Mouse (Mus musculus) neutrophil, adult 5-6 weeks (primary cell): ENCODE data around the gene Hsd17b14. TPM values are rescaled to one million over a fixed set of nuclear protein-coding genes. Genes with fewer than 3 reads are reported as not detected.

Experiments used
- ATAC-seq: fragments of 151-379, 151-347 bp; 2 replicates; pipeline ENCODE4 v1.8.0; 2017; ENCODE audit warnings: mild to moderate bottlenecking, moderate TSS enrichment; ENCODE audit not compliant: insufficient number of reproducible peaks, poor library complexity, low FRiP score, severe bottlenecking; ENCODE audit errors: extremely low read depth
- total RNA-seq: library from RNA; stranded (forward); fragments of 200-1000 nt; gene quantifications from 2 replicates; pipeline ENCODE4 v1.2.3, GENCODE M21; 2017

Gene Hsd17b14
- total RNA-seq, 1 experiment from 2014 or later = not detected

DNA sequence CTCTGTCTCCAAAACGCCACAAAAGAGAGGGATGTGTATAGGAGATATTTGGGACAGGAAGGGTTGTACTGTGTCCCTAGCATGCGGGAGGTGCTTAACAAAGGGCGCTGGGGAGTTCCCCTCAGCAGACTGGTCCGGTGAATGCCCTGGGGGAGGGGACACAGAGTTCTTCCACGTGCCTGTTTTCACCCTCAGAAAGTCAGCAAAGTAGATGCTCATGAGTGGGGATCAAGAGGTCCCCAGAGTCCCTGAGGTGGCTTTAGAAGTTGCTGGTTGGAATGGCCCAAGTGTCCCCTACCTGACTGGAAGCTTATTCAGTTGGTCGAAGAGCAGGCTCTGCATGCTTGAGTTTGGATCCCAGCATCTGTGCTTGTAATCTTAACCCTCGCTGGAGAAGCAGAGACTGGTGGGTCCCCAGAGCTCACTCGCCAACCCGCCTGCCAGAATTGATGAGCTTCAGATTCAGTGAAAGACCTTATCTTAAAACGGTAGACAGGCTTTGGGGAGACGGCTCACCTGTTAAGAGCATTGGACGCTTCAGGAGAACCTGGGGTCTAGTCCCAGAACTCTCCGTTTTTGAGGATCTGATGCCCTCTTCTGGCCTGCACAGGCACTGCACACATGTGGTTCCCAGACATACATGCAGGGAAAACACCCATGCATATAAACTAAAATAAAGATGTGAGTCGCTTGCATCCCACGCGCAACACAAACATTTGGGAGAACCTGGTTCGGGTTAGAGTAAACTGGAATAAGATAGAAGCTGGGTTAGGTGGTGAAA lies 6.3 kb downstream of the Hsd17b14 start:
- peak; percentile 83 for ATAC-seq

DNA sequence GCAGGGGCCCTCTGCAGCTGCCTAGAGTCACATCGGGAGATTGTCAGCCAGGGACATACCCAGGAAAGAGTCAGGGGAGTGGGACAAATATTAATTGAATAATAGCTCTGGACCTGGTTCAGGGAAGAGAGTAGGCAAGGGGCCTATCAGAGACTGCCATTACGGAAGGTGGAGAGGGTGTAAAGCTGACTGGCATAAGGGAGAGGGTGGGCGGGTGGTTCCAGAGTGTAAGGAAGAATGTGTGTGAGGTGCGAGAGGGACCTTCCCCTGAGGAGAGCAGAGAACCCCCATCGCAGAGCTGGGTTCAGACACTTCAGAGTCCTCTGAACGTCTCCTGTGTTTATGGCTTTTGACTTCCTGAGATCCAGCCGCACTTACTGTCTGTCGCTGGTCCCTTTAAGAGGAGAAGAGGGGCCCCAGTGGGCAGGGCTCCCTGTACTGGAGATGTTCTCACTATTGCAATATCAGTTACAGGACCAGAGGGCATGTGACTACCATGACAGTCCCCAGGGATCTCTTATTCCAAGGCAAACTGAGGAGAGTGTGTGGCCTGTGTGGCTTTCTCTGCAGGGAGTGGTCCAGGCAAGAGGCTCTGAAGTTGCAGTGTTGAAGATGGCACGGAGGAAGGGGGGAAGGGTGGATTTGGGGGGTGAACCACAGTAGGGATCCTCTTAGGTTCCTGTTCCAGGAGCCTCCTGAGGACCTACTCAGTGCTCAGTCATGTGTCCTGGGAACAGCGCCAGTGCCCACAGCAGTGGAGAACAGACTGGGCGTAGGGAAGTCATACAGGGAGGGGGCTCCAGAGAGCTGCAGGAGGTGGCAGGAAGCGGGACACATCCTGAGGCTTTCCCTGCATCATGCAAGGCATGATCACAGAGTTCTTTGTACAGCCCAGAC lies 7.2 kb downstream of the Hsd17b14 start:
- no peak for ATAC-seq

DNA sequence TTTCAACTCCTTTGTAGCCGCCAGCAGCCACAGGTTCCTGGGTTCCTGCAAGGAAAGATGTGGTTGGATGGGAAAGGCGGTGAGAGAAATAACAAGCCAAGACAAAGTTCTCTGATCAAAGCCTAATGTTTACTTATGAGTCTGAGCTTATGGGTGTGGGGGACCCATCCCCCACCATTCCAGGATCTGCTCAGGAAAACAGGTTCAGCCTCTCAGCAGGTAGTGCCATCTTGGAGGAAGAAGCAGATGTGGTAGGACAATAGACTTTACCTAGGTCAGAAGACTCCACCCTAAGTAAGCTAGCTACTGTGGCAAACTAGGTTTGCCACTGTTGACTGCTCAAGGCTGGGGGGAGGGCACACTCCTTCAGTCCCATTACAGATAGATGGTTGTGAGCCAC lies 10.1 kb downstream of the Hsd17b14 start:
- no peak for ATAC-seq

DNA sequence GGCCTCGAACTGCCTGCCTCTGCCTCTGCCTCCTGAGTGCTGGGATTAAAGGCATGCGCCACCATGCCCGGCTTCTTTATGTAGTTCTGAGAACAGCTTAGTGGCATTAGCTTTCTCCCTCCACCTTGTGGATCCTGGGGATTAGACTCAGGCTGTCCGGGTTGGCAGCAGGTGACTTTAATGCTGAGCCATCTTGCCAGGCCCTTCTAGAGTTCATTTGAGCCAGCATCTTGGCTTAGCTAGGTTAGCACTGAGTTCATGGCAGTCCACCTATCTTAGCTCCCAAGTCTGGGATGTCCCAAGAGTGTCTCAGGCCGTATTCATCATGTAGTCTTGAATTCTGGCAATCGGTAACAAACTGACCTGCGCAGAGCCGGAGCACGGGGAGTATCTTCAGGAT lies 10.8 kb downstream of the Hsd17b14 start:
- no peak for ATAC-seq

DNA sequence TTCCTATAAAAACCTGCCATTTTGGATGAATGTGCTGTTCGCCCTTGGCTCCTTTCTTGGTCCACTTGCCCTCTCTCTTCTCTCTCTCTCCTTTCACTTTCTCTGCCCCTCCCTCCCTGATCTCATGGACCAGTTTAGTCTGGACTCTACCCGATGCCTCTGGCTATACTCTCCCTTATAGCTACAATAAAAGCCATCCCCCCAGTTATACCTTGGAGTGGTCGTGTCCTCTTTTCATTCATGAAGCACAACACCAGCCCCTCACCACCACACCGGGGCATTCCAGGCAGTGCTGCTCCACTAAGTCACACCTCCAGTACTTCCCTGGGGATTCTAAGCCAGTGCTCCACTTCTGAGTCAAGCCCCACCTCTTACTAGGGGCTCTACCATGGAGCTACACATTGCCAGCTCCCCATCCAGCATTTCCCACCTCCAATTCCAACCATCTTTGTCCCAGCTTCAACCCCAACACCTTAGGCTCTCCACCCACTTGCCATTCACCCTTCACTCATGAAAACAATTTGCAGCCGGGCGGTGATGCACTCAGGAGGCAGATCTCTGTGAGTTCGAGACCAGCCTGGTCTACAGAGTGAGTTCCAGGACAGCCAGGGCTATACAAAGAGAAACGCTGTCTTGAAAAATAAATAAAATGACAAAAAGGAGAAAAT lies 12.6 kb downstream of the Hsd17b14 start:
- ATAC-seq = no peak

DNA sequence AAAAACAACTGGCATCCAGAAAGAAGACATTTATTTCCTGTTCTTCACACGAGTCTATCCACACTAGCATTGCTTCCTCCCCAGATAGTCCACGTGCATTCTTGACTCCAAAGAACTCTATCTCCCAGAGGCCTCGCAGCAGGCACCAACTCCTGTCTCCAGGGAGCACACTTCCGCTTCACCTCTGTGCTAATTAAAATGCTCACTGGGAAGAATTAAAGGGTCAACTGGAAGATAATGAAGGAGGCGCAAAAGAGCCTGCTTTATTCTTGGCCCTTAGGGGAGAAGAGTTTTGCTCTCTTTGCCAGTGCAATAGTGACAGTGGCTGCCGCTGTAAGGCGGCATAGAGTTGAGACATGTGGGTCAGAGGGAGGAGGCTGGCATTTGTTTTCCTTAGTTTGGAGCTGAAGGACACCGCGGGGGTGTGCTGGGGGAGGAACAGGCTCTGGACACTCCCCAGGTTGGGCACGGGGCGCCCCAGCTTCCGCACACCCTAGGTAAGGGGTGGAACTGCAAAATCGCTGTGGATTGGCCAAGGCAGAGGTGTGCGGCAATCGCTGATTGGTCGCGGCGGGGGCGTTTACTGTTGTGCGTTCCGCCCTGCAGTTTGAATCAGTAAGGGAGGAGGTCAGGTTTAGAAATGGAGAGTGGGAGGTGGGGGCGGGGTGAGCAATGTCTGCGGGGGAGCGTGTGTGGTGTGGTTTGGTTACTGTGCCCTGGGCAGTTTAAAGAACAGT lies 13.3 kb downstream of the Hsd17b14 start:
- ATAC-seq = peak; percentile 92

DNA sequence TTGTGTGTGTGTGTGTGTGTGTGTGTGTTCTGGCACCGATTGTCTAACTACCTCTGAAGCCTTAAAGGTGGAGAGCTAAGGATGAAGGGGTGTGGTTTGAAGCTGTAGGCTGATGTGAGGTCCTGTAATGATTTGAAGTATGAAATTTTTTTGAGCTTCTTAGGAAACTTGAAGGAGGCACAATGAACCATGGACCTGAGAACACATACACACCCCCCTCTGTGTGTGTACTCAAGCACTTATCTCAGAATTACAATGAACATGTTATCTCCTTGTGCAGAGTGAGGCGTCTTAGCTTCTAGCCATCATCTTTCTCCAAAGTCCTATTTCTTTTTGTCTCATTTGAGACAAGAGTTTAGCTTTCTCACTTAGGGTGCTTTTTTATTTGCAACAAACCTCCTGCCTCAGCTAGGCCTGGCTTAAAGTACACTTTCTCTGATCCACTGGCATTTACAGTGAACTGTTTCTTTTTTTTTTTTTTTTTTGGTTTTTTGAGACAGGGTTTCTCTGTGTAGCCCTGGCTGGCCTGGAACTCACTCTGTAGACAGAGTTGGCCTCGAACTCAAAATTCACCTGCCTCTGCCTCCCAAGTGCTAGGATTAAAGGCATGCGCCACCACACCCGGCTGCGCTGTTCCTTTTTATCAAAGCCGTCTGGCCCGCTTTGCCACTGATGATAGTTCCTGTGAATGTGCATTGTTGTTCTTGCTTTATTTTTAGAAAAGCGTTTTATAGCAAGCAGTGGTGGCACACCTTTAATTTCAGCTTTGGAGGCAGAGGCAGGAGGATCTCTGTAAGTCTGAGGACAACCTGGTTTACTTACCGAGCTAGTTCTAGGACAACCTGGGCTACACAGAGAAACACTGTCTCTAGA lies 14.1 kb downstream of the Hsd17b14 start:
- no peak for ATAC-seq

DNA sequence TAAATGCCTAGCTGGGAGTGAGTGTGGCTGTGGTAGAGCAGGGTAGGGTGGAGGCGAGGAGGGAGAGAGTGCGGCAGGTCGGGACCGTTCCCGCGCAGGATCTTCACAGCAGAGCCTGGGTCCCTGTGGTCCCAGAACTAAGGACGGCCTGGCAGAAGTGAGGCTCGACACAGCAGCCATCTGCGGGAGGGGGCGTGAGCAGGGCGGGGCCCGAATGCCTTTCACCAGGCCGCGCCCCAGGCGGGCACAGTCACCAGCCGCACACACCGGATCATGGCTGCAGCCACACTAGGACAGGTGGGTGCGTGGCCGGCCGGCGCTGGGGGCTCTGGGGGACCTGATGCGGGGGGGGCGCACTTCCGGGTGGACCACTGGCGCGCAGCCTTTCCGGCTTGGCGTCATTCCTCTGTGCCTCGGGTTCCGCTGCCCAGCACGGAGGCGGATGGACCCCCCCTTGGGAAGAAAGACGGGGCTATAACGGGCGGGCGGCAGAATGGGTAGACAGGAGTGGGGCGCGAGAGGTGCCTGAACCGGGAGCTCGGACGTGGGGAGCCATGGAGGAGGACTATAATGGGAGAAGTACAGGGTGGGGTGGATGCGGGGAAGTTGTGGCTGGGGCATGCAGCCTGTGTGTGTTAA lies 15.5 kb downstream of the Hsd17b14 start, which contains the start of gene Bcat2:
Bcat2 (plus strand) TSS at position 51 of the 639 bp plus-strand sequence.
- ATAC-seq = peak; percentile 66

DNA sequence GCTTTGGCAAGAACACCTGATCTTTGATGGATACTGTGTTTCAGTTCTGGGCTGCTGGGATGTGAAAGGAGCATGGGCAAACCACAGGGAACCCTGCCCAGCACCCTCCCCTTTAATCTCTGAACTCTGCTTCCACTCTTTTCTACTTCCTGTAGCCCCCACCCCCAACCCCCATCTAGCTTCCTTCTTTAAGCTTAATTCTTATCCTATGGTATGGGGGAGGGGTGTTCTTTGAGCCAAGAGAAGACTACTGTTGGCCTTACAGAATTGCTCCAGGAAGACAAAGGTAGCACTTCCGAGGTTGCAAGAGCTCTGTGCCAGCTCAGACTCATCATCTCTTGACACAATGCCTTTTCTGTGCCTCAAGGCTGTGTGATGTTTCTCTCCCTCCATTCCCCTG lies 17.3 kb downstream of the Hsd17b14 start:
- ATAC-seq = no peak

DNA sequence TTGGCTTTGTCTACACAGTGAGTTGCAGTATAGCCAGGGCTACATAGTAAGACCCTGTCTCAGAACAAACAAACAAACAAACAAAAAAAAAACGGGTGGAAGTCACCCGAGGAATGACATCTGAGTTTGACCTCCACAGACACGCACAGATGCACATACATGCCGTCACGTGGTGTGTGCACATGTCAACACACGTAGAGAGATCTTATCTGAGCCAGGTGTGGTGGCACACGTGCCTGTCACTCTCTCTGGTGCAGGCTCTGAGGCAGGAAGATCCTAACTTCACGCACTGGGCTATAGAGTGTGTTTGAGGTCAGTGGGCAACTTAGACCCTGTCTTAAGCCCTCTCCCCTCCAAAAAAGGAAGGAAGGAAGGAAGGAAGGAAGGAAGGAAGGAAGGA lies 19.3 kb downstream of the Hsd17b14 start:
- ATAC-seq = no peak

DNA sequence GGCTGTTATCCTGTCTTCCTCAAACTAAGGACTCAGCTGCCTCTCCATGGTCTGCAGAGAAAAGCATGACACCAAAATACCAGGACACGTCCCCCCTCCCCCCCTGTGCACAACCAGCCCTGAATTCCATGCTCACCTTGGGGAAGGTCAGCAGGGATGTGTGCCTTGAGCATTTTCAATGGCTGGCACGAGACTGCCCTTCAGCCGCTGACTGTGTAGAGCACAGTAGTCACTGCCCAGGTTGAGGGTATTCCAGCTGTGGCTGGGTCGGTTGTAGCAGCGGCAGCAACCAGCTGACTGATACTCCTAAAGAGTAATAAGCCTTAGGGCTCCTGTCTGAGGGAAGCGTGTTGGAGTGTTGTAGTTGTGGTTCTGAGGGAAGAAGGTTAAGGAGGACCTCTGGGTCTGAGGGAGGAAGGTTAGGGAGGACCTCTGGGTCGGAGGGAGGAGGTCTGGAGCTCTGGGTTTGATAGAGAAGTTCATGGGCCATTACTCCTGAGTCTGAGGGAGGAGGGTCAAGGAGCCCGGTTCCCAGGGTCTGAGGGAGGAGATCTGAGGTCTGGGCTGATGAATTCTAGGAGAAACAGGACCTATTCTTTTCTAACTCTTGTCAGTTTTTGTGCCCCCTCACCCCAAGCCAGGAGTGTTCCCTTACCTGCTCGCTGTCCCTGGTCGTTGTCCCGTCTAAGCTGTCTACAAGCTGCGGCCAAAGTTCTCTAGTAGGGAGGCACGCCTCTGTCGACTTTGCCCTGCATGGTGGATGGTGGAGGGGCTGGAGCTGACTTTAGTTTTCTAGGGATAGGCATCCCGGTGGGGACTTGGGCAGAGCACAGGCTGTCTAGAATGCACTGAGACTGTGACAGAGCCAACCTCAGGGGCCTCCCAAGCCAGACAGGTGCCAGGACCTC lies 20.0 kb downstream of the Hsd17b14 start:
- ATAC-seq = no peak

DNA sequence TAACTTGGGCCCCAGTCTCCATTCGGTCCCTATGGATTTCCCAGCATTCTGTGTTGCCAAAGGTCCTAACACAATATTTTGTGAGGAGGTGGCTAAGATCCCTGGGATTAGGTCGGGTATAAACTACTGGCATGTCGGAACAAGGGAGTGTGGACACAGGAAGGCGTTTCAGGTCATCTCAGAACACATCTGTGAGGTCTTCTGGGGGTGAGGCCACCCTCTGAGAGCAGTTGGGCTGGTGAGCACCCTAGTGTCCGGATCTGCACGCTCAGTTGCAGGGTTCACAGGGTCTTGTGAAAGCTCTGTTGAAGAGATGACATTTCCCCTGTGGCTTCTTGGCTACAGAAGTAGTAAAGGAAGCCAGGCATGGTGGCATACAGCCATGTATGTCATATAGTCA lies 31.2 kb downstream of the Hsd17b14 start:
- no peak for ATAC-seq

DNA sequence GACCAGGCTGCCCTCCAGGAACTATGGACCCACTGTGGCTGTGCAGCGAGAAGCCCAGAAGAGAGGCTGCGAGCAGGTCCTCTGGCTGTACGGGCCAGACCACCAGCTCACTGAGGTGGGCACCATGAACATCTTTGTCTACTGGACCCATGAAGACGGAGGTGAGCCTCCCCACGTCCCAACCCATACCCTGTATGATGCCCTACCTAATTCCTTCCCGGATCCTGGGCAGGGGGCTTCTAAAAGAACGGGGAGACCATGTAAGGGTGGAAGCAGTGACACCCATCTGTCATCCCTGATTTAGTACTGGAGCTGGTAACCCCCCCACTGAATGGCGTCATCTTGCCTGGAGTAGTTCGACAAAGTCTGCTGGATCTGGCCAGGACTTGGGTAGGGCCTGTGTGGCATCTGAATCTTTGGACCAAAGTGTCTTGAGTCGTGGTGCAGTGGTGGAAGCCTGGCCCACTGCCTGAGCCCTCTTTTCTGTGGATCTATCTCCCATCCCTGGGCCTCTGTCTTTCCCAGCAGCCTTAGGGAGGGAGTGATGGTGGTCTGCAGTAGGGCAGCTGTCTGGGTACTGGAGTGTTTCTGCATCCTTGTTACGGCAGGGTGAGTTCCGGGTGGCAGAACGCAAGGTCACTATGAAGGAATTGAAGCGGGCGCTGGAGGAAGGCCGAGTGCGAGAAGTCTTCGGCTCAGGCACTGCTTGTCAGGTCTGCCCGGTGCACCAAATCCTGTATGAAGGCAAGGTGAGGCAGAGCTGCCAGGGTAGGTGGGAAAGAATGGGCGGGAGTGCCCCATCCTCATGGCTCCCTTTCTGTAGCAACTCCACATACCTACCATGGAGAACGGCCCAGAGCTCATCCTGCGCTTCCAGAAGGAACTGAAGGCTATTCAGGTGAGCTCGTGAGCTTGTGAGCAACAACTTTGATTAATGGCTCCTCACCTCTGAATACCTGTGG lies 33.2 kb downstream of the Hsd17b14 start:
- no peak for ATAC-seq

DNA sequence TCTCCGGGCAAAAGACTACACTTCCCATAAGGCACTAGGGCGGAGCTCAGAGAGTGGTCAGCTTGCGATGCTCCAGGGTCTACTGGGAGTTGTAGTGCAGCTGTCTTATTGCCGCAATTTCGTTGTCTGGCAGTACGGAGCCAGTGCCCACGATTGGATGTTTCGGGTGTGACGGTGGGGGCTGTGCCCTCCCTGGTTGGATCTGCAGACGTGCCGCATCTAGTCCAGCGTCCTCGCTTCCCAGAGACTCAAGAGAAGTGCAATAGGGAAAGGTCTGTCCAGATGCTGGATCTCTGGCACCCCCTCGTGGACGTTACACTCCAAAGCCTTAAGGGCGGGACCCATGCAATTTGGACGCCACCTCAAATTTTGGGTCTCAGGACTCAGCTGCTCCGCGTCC lies 34.5 kb downstream of the Hsd17b14 start:
- ATAC-seq = peak; percentile 69

DNA sequence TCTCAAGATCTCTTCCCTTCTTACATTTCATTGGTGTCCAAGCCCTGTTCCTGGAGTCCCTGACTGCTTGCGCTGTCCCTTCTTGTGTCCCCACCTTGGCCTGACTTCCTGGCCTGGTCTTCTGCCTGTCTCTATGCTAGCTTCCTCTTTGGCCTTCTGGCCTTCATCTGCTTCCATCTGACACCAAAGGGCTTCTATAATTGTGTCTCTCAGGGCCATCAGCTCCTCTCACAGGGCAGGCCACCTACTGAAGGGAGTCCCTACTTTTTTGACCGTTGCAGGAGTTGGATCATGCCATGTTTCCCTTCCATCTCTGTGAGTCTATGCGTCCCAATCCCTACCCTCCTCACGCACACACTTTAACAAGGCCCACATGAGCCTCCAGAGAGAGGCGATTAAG lies 35.2 kb downstream of the Hsd17b14 start:
- ATAC-seq = no peak

DNA sequence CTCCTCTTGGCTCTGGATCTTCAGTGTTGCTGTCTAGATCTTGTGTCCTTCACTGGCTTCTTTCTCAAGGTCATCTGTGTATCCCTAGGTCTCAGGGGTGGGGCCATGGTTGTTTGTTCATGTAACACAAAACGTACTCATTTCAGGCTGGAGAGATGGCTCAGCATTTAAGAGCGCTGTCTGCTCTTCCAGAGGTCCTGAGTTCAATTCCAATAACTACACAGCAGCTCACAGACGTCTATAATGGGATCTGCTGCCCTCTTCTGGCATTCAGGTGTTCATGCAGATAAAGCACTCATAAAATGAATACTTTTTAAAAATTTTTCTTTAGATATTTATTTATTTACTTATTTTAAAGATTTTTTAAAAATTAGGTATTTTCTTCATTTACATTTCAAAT lies 36.2 kb downstream of the Hsd17b14 start:
- ATAC-seq = no peak
